Mouse (Mus musculus): ENCODE results near the gene Bcl6. TPM values are rescaled to one million over a fixed set of nuclear protein-coding genes. Genes with fewer than 3 reads are reported as not detected.

Bcl6 gene
- polyA plus RNA-seq, 1 experiment from 2014 or later = 0.11 TPM

DNA sequence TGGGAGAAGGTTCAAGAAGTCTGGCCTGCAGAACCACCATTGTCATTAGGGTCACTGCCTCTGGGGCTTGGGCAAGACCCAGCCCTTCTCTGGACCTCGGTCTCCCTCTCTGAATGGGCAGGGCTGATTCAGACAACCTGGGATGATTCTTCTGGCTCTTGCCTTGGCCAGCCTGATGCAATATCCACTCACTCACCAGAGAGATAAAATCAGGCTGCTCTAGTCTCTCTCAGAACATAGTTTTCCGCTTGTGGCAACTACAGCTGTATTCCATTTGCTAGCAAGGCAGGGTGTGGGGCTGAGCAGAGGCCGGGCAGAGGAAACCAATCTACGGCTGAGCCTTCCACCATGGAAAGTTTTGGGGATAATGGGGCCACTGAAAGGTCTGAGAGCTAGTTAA is 19.8 kb downstream of the Bcl6 start:
- no peak overlapping the region for H3K9ac ChIP-seq (ENCODE audit: low read length)
- WGBS = 58% methylated on average over 4 of the region's 4 CpGs
- H3K36me3 ChIP-seq (ENCODE audit: control insufficient read depth, insufficient read depth, low read length) = no peaks in the 10 kb centered on the region
- H3K4me3 ChIP-seq (ENCODE audit: low read depth, low read length) = no peak overlapping the region
- DNase-seq (ENCODE audit: low spot score, missing footprints) (peak; percentile 70), ATAC-seq (ENCODE audit: low FRiP score) (no peak)
- H3K9me3 ChIP-seq (ENCODE audit: control insufficient read depth, low read length) = no peaks in the 10 kb centered on the region
- H3K27me3 ChIP-seq (ENCODE audit: control insufficient read depth, insufficient read depth, low read length) = no peaks in the 10 kb centered on the region
- H3K4me2 ChIP-seq = no peak overlapping the region
- peaks cover 3% of the 10 kb centered on the region; the same call in 1 of the 2 replicates for H3K4me1 ChIP-seq (ENCODE audit: control insufficient read depth, insufficient read depth, low read length)
- H3K27ac ChIP-seq (ENCODE audit: low read depth, low read length) = no peak overlapping the region

DNA sequence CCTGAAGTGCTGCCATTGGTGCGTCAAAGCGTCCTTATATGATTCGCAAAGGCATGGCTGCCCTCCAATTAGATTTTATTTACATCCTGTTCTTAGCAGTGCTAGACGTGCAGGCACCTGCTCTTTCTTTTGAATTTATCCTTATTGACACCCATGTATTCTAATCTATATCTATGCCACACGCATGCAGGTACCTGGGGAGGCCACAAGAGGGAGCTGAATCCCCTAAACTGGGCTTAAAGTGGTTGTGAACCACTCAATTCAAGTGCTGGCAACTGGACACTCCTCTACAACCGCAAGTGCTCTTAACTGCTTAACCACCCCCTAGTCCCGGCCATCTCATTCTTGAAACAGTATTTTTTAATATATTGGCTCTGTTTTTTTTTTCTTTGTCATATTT is 21.4 kb downstream of the Bcl6 start:
- WGBS = 81% methylated on average over 7 of the region's 7 CpGs
- peak; percentile 82 for DNase-seq (ENCODE audit: low spot score, missing footprints)

DNA sequence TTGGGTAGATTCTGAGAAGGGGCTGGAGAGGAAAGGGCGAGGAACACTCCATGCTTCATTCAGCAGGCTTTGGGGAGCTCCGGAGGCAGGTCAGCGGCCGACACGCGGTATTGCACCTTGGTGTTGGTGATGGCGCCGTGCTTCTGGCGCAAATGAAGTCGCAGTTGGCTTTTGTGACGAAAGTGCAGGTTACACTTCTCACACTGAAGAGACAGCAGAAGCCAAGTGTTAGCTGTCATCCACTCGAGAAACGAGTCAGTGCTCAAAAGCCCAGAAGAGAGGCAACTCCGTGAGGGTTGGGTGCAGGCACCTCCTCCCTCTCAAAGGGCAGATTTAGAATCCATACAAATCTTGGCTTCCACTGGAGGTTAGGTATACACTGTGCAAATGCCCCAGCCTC is 22.6 kb downstream of the Bcl6 start:
- Histone ChIP-seq H3K27ac (ENCODE audit: low read depth, low read length) (no peak overlapping the region), H3K9ac (ENCODE audit: low read length) (no peak overlapping the region), H3K9me3 (ENCODE audit: control insufficient read depth, low read length) (no peaks in the 10 kb centered on the region), H3K36me3 (ENCODE audit: control insufficient read depth, insufficient read depth, low read length) (no peaks in the 10 kb centered on the region), H3K27me3 (ENCODE audit: control insufficient read depth, insufficient read depth, low read length) (no peaks in the 10 kb centered on the region), H3K4me1 (ENCODE audit: control insufficient read depth, insufficient read depth, low read length) (peaks cover 3% of the 10 kb centered on the region; the same call in 1 of the 2 replicates), H3K4me3 (ENCODE audit: low read depth, low read length) (no peak overlapping the region), H3K4me2 (no peak overlapping the region)
- WGBS = 91% methylated on average over 14 of the region's 14 CpGs
- peak; percentile 71 for DNase-seq (ENCODE audit: low spot score, missing footprints)
- no peak for ATAC-seq (ENCODE audit: low FRiP score)

More for the DNA sequence above, 21.4 kb downstream of the Bcl6 start:
- Histone ChIP-seq H3K27me3 (ENCODE audit: control insufficient read depth, insufficient read depth, low read length) (no peaks in the 10 kb centered on the region), H3K4me1 (ENCODE audit: control insufficient read depth, insufficient read depth, low read length) (peaks cover 3% of the 10 kb centered on the region; the same call in 1 of the 2 replicates), H3K4me2 (no peak overlapping the region), H3K27ac (ENCODE audit: low read depth, low read length) (no peak overlapping the region), H3K36me3 (ENCODE audit: control insufficient read depth, insufficient read depth, low read length) (no peaks in the 10 kb centered on the region), H3K4me3 (ENCODE audit: low read depth, low read length) (no peak overlapping the region), H3K9me3 (ENCODE audit: control insufficient read depth, low read length) (no peaks in the 10 kb centered on the region), H3K9ac (ENCODE audit: low read length) (no peak overlapping the region)
- ATAC-seq (ENCODE audit: low FRiP score) = no peak

DNA sequence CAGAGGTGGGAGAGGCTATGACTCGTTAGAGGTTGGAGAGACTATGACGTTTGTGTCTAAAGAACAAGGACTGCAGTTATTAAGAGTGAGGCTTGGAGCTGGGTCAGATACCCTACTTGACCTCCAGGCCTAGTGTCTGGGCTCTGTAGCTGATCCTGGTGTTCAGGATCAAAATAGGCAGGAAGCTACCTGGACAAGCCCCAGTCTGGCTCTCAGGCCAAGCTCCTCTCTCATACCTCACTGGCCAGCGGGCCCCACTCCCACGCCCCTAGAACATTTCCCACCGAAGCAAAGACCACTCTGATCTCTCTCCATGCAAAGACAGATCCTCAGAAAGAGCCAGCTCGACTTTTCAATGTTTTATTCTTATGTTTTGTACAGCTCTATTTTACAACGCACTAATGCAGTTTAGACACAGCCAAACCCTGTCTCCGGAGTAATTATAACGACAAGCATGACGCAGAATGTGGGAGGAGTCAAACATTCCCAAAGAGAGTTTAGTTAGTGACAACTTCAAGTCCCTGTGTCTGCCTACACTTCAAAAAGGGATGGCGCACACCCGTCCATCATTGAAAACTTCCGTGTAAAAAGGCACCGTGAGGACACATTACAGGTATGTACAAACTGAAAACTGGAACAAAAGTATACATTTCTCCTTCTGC is 23.8 kb downstream of the Bcl6 start:
- Histone ChIP-seq H3K9ac (ENCODE audit: low read length) (no peak overlapping the region), H3K4me1 (ENCODE audit: control insufficient read depth, insufficient read depth, low read length) (peaks cover 3% of the 10 kb centered on the region; the same call in 1 of the 2 replicates), H3K27me3 (ENCODE audit: control insufficient read depth, insufficient read depth, low read length) (no peaks in the 10 kb centered on the region), H3K36me3 (ENCODE audit: control insufficient read depth, insufficient read depth, low read length) (no peaks in the 10 kb centered on the region), H3K4me3 (ENCODE audit: low read depth, low read length) (no peak overlapping the region), H3K4me2 (no peak overlapping the region), H3K9me3 (ENCODE audit: control insufficient read depth, low read length) (no peaks in the 10 kb centered on the region), H3K27ac (ENCODE audit: low read depth, low read length) (no peak overlapping the region)
- ATAC-seq (ENCODE audit: low FRiP score) (peak; percentile 39), DNase-seq (ENCODE audit: low spot score, missing footprints) (peak; percentile 84)
- WGBS = 53% methylated on average over 14 of the region's 14 CpGs

DNA sequence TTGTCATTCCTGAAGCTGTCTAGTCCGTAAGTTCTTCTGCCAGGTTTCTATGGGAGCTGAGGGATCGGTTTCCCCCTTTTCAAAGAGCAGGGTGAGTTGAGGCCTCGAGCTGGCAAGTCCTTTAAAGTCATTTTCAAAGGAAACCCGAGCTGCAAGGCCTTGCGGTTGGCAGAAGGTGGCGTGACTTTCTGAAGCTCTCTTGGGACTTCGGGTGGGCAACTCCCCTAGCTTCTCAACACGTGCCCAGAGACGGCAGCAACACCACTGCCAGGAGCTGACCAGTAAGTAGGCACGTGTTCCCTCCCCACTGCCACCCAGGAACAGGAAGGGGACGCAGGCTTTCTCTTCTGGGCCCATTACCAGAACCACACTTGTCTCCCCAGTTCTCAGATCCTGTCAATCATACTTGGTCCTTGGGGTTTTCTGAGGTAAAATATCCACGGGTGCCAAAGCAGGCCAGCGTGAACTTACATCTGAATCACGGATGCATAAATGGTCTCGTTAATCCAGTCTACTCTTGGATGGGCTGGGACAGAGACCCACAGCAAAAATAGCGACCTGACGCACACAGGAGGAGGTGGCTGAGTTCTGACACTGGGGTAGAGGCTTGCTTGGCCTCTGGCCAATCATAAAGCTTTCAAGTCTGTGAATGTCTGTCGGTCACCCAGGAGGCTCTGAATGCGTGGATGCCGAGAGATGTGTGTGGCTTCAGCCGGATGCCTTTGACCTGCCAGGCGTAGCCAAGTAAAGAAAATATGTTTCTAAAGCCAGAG is 24.6 kb downstream of the Bcl6 start:
- no peak overlapping the region for H3K9ac ChIP-seq (ENCODE audit: low read length)
- H3K27me3 ChIP-seq (ENCODE audit: control insufficient read depth, insufficient read depth, low read length) = no peaks in the 10 kb centered on the region
- H3K4me3 ChIP-seq (ENCODE audit: low read depth, low read length) = no peak overlapping the region
- no peaks in the 10 kb centered on the region for H3K9me3 ChIP-seq (ENCODE audit: control insufficient read depth, low read length)
- peaks cover 3% of the 10 kb centered on the region; the same call in 1 of the 2 replicates for H3K4me1 ChIP-seq (ENCODE audit: control insufficient read depth, insufficient read depth, low read length)
- ATAC-seq (ENCODE audit: low FRiP score) (peak; percentile 43; the same call in 1 of the 2 replicates), DNase-seq (ENCODE audit: low spot score, missing footprints) (peak; percentile 79)
- no peaks in the 10 kb centered on the region for H3K36me3 ChIP-seq (ENCODE audit: control insufficient read depth, insufficient read depth, low read length)
- no peak overlapping the region for H3K4me2 ChIP-seq
- H3K27ac ChIP-seq (ENCODE audit: low read depth, low read length) = no peak overlapping the region
- 68% methylated on average over 22 of the region's 22 CpGs for whole genome bisulfite sequencing

DNA sequence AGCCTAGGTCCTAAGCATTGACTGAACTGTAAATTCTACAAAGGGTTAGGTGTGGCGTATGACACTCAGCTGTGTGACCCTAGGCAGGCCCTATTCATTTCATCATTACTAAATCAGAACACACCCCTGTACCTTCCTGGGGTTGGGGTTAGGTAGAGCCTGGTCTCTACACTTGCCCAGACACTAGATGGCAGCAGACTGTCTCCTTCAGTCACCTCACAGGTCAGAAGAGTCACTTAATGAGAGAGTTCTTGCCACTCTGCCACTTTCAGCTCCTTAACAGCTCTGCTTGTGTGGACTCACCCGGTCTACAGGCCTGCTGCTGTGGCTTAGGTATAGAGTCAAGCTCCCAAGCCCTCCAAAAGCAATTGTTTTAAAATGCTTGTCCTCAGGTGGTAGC is 26.3 kb downstream of the Bcl6 start:
- H3K9ac ChIP-seq (ENCODE audit: low read length) = no peak overlapping the region
- H3K4me3 ChIP-seq (ENCODE audit: low read depth, low read length) = no peak overlapping the region
- ATAC-seq (ENCODE audit: low FRiP score) (no peak), DNase-seq (ENCODE audit: low spot score, missing footprints) (peak; percentile 17)
- WGBS = 85% methylated on average over 2 of the region's 2 CpGs
- H3K4me1 ChIP-seq (ENCODE audit: control insufficient read depth, insufficient read depth, low read length) = peaks cover 3% of the 10 kb centered on the region; the same call in 1 of the 2 replicates
- no peaks in the 10 kb centered on the region for H3K27me3 ChIP-seq (ENCODE audit: control insufficient read depth, insufficient read depth, low read length)
- H3K36me3 ChIP-seq (ENCODE audit: control insufficient read depth, insufficient read depth, low read length) = no peaks in the 10 kb centered on the region
- H3K4me2 ChIP-seq = no peak overlapping the region
- H3K27ac ChIP-seq (ENCODE audit: low read depth, low read length) = no peak overlapping the region
- H3K9me3 ChIP-seq (ENCODE audit: control insufficient read depth, low read length) = no peaks in the 10 kb centered on the region

DNA sequence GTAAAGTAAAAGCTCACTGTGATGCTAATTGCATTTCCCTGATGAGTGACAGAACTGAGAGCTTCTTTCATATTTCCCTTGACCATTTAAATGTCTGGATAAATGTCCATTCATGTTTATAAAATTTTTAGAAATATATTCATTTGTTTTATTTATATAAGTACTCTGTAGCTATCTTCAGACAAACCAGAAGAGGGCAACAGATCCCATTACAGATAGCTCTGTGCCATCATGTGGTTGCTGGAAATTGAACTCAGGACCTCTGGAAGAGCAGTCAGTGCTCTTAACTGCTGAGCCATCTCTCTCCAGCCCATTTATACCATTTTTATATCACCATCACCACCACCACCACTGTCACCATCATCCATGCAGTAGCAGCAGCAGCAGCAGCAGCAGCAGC is 29.7 kb downstream of the Bcl6 start:
- Histone ChIP-seq H3K4me3 (ENCODE audit: low read depth, low read length) (no peak overlapping the region), H3K9ac (ENCODE audit: low read length) (no peak overlapping the region), H3K4me1 (ENCODE audit: control insufficient read depth, insufficient read depth, low read length) (no peaks in the 10 kb centered on the region), H3K4me2 (no peak overlapping the region), H3K9me3 (ENCODE audit: control insufficient read depth, low read length) (no peaks in the 10 kb centered on the region), H3K27ac (ENCODE audit: low read depth, low read length) (no peak overlapping the region), H3K36me3 (ENCODE audit: control insufficient read depth, insufficient read depth, low read length) (no peaks in the 10 kb centered on the region), H3K27me3 (ENCODE audit: control insufficient read depth, insufficient read depth, low read length) (no peaks in the 10 kb centered on the region)
- ATAC-seq (ENCODE audit: low FRiP score) = no peak
- DNase-seq (ENCODE audit: low spot score, missing footprints) = no peak

DNA sequence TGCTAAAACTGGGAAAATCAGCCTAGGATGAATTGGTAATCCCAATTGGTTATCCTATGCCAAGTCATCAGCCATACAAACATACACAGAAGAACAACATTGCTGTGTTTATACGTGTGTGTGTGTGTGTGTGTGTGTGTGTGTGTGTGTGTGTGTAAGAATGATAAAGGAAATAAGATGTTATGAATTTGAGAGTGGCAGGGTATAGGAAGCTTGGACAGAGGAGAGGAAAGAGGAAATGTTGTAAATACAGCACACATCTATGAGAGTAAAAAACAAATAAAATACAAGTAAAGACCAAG is 34.7 kb downstream of the Bcl6 start:
- Histone ChIP-seq H3K4me1 (ENCODE audit: control insufficient read depth, insufficient read depth, low read length) (no peaks in the 10 kb centered on the region), H3K27ac (ENCODE audit: low read depth, low read length) (no peak overlapping the region), H3K9ac (ENCODE audit: low read length) (no peak overlapping the region), H3K4me2 (no peak overlapping the region), H3K36me3 (ENCODE audit: control insufficient read depth, insufficient read depth, low read length) (no peaks in the 10 kb centered on the region), H3K27me3 (ENCODE audit: control insufficient read depth, insufficient read depth, low read length) (no peaks in the 10 kb centered on the region), H3K4me3 (ENCODE audit: low read depth, low read length) (no peak overlapping the region), H3K9me3 (ENCODE audit: control insufficient read depth, low read length) (no peaks in the 10 kb centered on the region)
- DNase-seq (ENCODE audit: low spot score, missing footprints) (no peak), ATAC-seq (ENCODE audit: low FRiP score) (peak; percentile 59)
- WGBS = 4% methylated on average over 1 of the region's 1 CpGs

DNA sequence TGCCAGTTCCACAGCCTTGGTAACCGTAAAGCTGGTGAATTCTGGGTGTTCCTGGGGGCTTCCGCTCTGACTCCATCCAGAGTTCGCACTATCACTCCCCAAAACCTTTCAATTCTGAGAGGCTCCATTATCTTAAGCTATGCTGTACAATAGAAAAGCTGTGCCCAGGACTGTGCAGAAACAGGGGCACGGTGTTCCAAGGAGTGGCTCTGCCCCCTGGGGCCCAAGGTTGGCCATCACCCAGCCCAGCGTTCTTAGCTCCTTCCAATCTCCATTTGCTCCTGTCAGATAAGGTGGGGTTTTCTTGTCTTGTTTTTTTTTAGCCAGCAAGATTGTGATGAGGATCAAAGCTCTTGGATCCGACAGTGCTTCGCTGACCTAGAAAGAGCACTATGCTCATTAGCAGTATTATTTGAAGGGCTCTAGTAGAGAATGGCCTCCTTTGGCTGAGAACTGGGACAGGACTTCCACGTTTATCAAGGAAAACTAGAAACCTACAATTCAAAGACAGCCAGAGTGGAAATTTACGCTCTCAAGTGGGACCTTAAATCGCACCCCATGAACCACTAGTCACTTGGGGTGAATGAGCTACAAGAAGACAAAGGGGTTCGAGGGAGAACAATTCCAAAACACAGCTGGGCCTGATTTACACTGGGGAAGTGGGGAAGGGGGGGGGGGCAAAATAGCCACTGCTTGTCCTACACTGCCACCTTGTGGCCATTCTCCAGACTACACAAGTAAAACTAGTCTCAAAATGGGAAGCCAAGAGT is 35.3 kb downstream of the Bcl6 start:
- ATAC-seq (ENCODE audit: low FRiP score) (peak; percentile 50; the same call in 1 of the 2 replicates), DNase-seq (ENCODE audit: low spot score, missing footprints) (peak; percentile 96)
- no peak overlapping the region for H3K27ac ChIP-seq (ENCODE audit: low read depth, low read length)
- H3K36me3 ChIP-seq (ENCODE audit: control insufficient read depth, insufficient read depth, low read length) = no peaks in the 10 kb centered on the region
- WGBS = 56% methylated on average over 11 of the region's 11 CpGs
- H3K27me3 ChIP-seq (ENCODE audit: control insufficient read depth, insufficient read depth, low read length) = no peaks in the 10 kb centered on the region
- H3K9ac ChIP-seq (ENCODE audit: low read length) = no peak overlapping the region
- no peaks in the 10 kb centered on the region for H3K4me1 ChIP-seq (ENCODE audit: control insufficient read depth, insufficient read depth, low read length)
- no peak overlapping the region for H3K4me3 ChIP-seq (ENCODE audit: low read depth, low read length)
- no peaks in the 10 kb centered on the region for H3K9me3 ChIP-seq (ENCODE audit: control insufficient read depth, low read length)
- no peak overlapping the region for H3K4me2 ChIP-seq
